Mouse (Mus musculus): Measurements from ENCODE around the gene Dock2.

GRCm38 (mm10) chr11:34384178-34384577 is 399.5 kb downstream of the Dock2 start:
- TF ChIP-seq EP300 (IDR thresholded peaks at IDR 0.05; ENCODE audit: low read depth), result no peak
- no peak for TF ChIP-seq CTCF (IDR thresholded peaks at IDR 0.05; ENCODE audit: low read depth)

Measured in liver, postnatal 0 days (tissue).